Mouse (Mus musculus) layer of hippocampus, adult 9-10 months (tissue): ENCODE results near the gene Zfp583.

Experiments used
- DNase-seq: peaks from one replicate; pipeline ENCODE4 v3.0.0; 2022; ENCODE audit warnings: low spot score

Gene Zfp583

GRCm38 (mm10) chr7:6285842-6286705 lies 45.0 kb downstream of the Zfp583 start, which contains the start of gene Zfp667:
TSS of gene Zfp667 (plus strand) at chr7:6286579.
- DNase-seq, result peak; percentile 86

GRCm38 (mm10) chr7:6285366-6285765 lies 45.7 kb downstream of the Zfp583 start:
- no peak for DNase-seq

- DNase-seq, result no peak
These were observed 46.6 kb downstream of the Zfp583 start for GRCm38 (mm10) chr7:6284442-6285012.

- DNase-seq, result peak; percentile 75
These were observed 47.5 kb downstream of the Zfp583 start for GRCm38 (mm10) chr7:6283451-6284075.

GRCm38 (mm10) chr7:6282749-6283148 lies 48.3 kb downstream of the Zfp583 start:
- peak; percentile 86 for DNase-seq

GRCm38 (mm10) chr7:6277906-6278305 lies 53.2 kb downstream of the Zfp583 start:
- DNase-seq, result no peak

- no peak for DNase-seq
These were observed 65.4 kb downstream of the Zfp583 start for GRCm38 (mm10) chr7:6265695-6266094.
